Mouse (Mus musculus): ENCODE measurements around the gene Capn5. TPM values are rescaled to one million over a fixed set of nuclear protein-coding genes. Genes with fewer than 3 reads are reported as not detected.
A peak's percentile ranks its signal among the peaks of the same experiment; 100 is the strongest.

Gene Capn5
- polyA plus RNA-seq, 1 experiment: 17.0 TPM

DNA sequence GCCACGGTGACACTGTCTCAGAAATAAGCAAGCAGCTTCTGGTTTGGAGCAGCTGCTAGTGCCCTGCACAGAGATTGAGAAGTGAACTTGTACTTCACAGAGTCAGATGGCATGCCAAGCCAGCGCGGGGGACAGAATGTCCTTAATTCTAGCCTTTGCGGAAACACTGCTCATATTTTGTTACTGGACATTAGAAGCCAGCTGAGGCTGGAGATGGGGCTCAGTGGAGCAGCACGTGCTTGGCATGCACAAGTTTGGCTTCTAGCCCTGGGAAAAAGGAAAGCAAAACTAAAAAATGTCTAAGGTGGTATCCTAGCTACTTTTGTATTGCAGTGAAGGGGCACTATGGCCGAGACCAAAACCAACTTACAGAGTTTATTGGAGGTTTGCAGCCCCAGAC is 7.3 kb upstream of the Capn5 start:
- TF ChIP-seq EP300 (IDR thresholded peaks at IDR 0.05; ENCODE audit: insufficient read depth, low read depth, low read length) (no peak), POLR2A (IDR thresholded peaks at IDR 0.05; ENCODE audit: insufficient read depth, low read length) (no peak), CTCF (IDR thresholded peaks at IDR 0.05; ENCODE audit: low read depth, low read length) (no peak)
- H3K9me3 ChIP-seq (replicated peaks; ENCODE audit: control insufficient read depth, insufficient read depth, low read length, poor library complexity, severe bottlenecking): no peaks in the 10 kb centered on the region
- no peak overlapping the region for H3K4me3 ChIP-seq (ENCODE audit: low read depth, low read length)
- no peak overlapping the region for H3K27ac ChIP-seq (ENCODE audit: insufficient read depth, low read length)
- peaks cover 10% of the 10 kb centered on the region for H3K4me1 ChIP-seq (ENCODE audit: control insufficient read depth, insufficient read depth, low read length)
- no peaks in the 10 kb centered on the region for H3K27me3 ChIP-seq (ENCODE audit: control insufficient read depth, insufficient read depth, low read length, poor library complexity, severe bottlenecking)
- no peaks in the 10 kb centered on the region for H3K36me3 ChIP-seq (ENCODE audit: control insufficient read depth, insufficient read depth, low read length, poor library complexity, severe bottlenecking)
- H3K9ac ChIP-seq (ENCODE audit: low read depth, poor library complexity, severe bottlenecking): no peak overlapping the region

GRCm38 (mm10) chr7:98178560-98179231 is 622 bp upstream of the Capn5 start:
- H3K27me3 ChIP-seq (ENCODE audit: control insufficient read depth, insufficient read depth, low read length, poor library complexity, severe bottlenecking): no peaks in the 10 kb centered on the region
- H3K4me3 ChIP-seq (ENCODE audit: low read depth, low read length): peak overlapping the region; percentile 97
- no peaks in the 10 kb centered on the region for H3K36me3 ChIP-seq (ENCODE audit: control insufficient read depth, insufficient read depth, low read length, poor library complexity, severe bottlenecking)
- H3K9ac ChIP-seq (ENCODE audit: low read depth, poor library complexity, severe bottlenecking): peak overlapping the region; percentile 44
- no peak for TF ChIP-seq CTCF (IDR thresholded peaks at IDR 0.05; ENCODE audit: low read depth, low read length)
- no peak for TF ChIP-seq EP300 (IDR thresholded peaks at IDR 0.05; ENCODE audit: insufficient read depth, low read depth, low read length)
- 0 out of 2 replicates have a peak overlapping the region, but pooled peaks have one; percentile 45 for H3K27ac ChIP-seq (ENCODE audit: insufficient read depth, low read length)
- H3K9me3 ChIP-seq (replicated peaks; ENCODE audit: control insufficient read depth, insufficient read depth, low read length, poor library complexity, severe bottlenecking): no peaks in the 10 kb centered on the region
- H3K4me1 ChIP-seq (ENCODE audit: control insufficient read depth, insufficient read depth, low read length): peaks cover 2% of the 10 kb centered on the region

GRCm38 (mm10) chr7:98177566-98177928 is 527 bp downstream of the Capn5 start:
- H3K4me3 ChIP-seq (ENCODE audit: low read depth, low read length): peak overlapping the region; percentile 87
- H3K9me3 ChIP-seq (replicated peaks; ENCODE audit: control insufficient read depth, insufficient read depth, low read length, poor library complexity, severe bottlenecking): no peaks in the 10 kb centered on the region
- H3K4me1 ChIP-seq (ENCODE audit: control insufficient read depth, insufficient read depth, low read length): peaks cover 8% of the 10 kb centered on the region
- H3K36me3 ChIP-seq (ENCODE audit: control insufficient read depth, insufficient read depth, low read length, poor library complexity, severe bottlenecking): no peaks in the 10 kb centered on the region
- no peaks in the 10 kb centered on the region for H3K27me3 ChIP-seq (ENCODE audit: control insufficient read depth, insufficient read depth, low read length, poor library complexity, severe bottlenecking)
- TF ChIP-seq CTCF (IDR thresholded peaks at IDR 0.05; ENCODE audit: low read depth, low read length): no peak
- TF ChIP-seq POLR2A (IDR thresholded peaks at IDR 0.05; ENCODE audit: insufficient read depth, low read length): no peak
- TF ChIP-seq EP300 (IDR thresholded peaks at IDR 0.05; ENCODE audit: insufficient read depth, low read depth, low read length): no peak
- H3K9ac ChIP-seq (ENCODE audit: low read depth, poor library complexity, severe bottlenecking): peak overlapping the region; percentile 44
- no peak overlapping the region for H3K27ac ChIP-seq (ENCODE audit: insufficient read depth, low read length)

GRCm38 (mm10) chr7:98177071-98177485 is 996 bp downstream of the Capn5 start:
- Histone ChIP-seq H3K27me3 (ENCODE audit: control insufficient read depth, insufficient read depth, low read length, poor library complexity, severe bottlenecking) (no peaks in the 10 kb centered on the region), H3K36me3 (ENCODE audit: control insufficient read depth, insufficient read depth, low read length, poor library complexity, severe bottlenecking) (no peaks in the 10 kb centered on the region), H3K9ac (ENCODE audit: low read depth, poor library complexity, severe bottlenecking) (no peak overlapping the region), H3K4me1 (ENCODE audit: control insufficient read depth, insufficient read depth, low read length) (peaks cover 10% of the 10 kb centered on the region), H3K4me3 (ENCODE audit: low read depth, low read length) (peak overlapping the region; percentile 19), H3K27ac (ENCODE audit: insufficient read depth, low read length) (no peak overlapping the region), H3K9me3 (replicated peaks; ENCODE audit: control insufficient read depth, insufficient read depth, low read length, poor library complexity, severe bottlenecking) (no peaks in the 10 kb centered on the region)
- no peak for TF ChIP-seq CTCF (IDR thresholded peaks at IDR 0.05; ENCODE audit: low read depth, low read length)
- no peak for TF ChIP-seq POLR2A (IDR thresholded peaks at IDR 0.05; ENCODE audit: insufficient read depth, low read length)
- no peak for TF ChIP-seq EP300 (IDR thresholded peaks at IDR 0.05; ENCODE audit: insufficient read depth, low read depth, low read length)

- H3K4me1 ChIP-seq (ENCODE audit: control insufficient read depth, insufficient read depth, low read length): peaks cover 10% of the 10 kb centered on the region
- H3K4me3 ChIP-seq (ENCODE audit: low read depth, low read length): peak overlapping the region; percentile 19
- TF ChIP-seq EP300 (IDR thresholded peaks at IDR 0.05; ENCODE audit: insufficient read depth, low read depth, low read length) (peak; percentile 51), CTCF (IDR thresholded peaks at IDR 0.05; ENCODE audit: low read depth, low read length) (no peak)
- no peak overlapping the region for H3K9ac ChIP-seq (ENCODE audit: low read depth, poor library complexity, severe bottlenecking)
- no peaks in the 10 kb centered on the region for H3K36me3 ChIP-seq (ENCODE audit: control insufficient read depth, insufficient read depth, low read length, poor library complexity, severe bottlenecking)
- H3K9me3 ChIP-seq (replicated peaks; ENCODE audit: control insufficient read depth, insufficient read depth, low read length, poor library complexity, severe bottlenecking): no peaks in the 10 kb centered on the region
- no peak overlapping the region for H3K27ac ChIP-seq (ENCODE audit: insufficient read depth, low read length)
- no peaks in the 10 kb centered on the region for H3K27me3 ChIP-seq (ENCODE audit: control insufficient read depth, insufficient read depth, low read length, poor library complexity, severe bottlenecking)
Measured at GRCm38 (mm10) chr7:98176322-98177070, 1.6 kb downstream of the Capn5 start.
